Mouse (Mus musculus): ENCODE measurements around the gene Perp.

Perp gene
- long read RNA-seq, experiment 1, partial matches to known transcripts, result 1 of 3 reads
- long read RNA-seq, experiment 1, other reads (novel, unspliced or antisense), result 0 of 3 reads
- long read RNA-seq, experiment 2, transcript Perp-201 (3 exons, 1,952 nt), result major isoform, 9 of 9 reads
- long read RNA-seq, experiment 2, partial matches to known transcripts, result 0 of 9 reads
- long read RNA-seq, experiment 2, other reads (novel, unspliced or antisense), result 0 of 9 reads

DNA sequence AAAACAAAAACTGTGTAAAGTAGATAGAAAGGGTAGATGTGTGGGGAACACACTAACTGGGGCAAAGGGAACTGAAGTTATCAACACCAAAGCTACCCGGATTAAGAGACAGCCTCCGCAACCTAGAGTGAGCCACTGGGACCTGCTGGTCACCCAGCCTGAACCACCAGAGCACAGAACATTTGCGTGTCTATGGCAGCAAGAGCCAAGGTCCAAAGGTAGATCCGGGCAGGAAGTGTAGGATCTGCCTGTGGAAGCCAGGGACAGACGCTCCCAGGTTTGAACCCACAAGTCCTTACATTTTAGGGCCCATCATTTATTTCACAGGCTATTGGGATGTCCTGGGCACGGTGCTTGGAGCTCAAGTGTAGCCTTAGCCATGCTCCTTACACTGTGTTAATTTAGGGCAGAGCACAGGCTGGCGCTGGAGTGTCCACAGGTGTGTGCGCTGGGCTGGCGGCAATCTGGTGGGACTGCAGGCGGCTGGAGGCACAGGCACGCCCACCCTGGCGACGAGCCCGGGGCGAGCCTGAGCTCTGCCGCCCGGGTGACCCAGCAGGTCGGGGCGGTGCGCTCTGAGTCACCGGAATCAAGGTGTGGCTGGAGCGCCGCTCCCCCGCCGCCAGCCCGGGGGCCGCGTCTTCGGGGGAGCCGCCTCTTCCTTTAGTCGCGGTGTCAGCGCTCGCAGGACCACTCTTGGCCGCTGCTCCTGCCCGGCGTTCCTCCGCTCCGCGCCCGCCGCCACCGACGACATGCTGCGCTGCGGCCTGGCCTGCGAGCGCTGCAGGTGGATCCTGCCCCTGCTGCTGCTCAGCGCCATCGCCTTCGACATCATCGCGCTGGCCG lies at the start of gene Perp:
TSS of gene Perp (plus strand) at position 580 of the 846 bp plus-strand sequence.
- intact Hi-C loops (cut with DNase I), result loop anchor here (10.0 kb wide), 1 partner anchor 280 kb away; no protein-coding TSS in a partner anchor

DNA sequence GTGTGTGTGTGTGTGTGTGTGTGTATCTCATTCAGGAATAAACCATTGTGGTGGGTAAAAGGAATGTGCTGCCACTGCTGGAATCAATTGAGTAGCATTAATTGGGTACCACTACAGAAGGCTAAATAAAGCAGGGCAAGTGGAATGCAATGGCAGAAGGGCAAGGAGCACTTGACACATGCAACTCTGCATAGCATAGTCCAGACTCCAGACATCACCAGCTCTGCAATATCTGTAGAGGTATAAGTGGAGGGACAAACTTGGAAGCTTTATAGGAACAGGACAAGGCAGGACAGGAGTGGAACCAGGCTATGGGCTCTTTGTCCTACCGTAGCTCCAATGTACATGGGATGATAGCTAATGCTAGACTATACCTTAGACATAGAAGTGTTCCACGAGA lies 33.1 kb upstream of the Perp start:
- intact Hi-C loops (cut with DNase I), result no loop called here

DNA sequence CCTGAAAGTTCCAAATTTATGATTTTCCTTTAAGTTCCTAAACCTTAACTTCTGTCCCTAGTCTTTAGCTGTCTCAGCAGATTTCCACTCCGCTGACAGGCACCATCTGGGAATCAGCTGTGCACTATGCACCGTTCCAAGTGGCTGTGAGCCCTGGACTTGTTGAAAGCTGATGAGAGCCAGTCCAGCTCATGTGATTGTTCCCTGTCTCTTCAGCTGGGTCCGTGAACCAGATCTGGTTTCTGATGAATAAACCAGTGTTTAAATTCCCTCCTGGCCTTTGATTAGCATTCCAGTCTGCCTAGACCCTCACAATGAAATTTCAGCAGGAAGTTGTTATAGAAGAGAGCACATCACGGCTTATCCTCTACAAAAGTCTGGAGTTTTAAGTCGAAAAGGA lies 28.3 kb upstream of the Perp start:
- intact Hi-C loops (cut with DNase I), result no loop called here

DNA sequence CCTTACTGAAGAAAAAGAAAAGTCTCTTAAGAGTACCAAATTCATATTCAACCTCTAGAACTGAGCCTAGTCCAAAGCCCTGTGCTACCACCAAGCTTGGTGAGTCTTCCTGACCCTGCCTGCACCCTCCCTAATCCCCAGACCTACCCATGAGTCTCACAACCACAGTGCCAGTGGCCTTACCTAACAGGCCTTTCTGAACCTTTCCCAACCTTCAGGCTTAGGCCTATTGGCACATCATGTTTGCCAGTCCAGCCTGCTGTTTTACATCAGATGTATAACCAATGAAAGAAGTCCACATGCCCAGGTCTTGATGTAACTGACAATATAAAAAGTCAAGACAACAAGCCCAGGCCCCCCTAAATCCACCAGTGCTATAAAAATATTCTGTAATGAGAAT lies 19.7 kb upstream of the Perp start:
- intact Hi-C loops (cut with DNase I), result no loop called here

DNA sequence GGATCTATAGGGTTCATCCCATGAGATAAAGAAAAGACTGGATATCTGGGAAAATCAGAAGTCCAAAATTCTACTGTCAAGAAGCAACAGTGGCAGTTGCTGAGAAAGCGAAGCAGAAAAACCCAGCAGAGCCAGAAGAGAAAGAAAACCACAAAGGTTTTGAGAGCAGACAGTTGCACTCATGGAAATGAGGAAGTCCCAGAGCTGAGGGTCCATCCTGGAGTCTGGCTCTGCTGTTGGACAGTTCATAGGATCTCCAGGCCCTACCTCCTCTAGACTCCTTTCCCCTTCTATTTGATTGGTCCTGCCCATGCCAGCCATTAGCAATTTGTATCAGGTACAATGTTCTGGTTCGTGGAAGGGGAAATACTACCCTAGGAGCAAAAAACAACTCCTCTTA lies 18.7 kb upstream of the Perp start:
- intact Hi-C loops (cut with DNase I), result no loop called here

DNA sequence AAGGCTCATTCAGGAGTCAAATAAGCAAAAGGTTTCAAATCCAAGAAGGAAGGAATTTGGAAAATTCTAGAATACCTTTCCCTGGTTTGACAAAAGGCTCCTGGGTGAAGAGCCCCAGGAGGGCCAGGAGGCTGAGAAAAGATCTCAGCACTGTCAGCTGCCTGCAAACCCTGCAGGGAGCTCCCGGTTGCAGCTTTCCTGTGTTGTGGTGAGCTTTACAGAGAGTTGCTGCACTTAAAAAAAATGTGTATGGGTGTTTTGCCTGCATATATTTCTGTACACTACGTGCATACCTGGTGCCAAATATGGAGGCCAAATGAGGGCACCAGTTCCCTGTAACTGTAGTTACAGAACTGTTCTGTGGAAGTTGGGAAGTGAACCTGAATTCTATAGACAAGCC lies 16.9 kb upstream of the Perp start:
- intact Hi-C loops (cut with DNase I), result no loop called here

DNA sequence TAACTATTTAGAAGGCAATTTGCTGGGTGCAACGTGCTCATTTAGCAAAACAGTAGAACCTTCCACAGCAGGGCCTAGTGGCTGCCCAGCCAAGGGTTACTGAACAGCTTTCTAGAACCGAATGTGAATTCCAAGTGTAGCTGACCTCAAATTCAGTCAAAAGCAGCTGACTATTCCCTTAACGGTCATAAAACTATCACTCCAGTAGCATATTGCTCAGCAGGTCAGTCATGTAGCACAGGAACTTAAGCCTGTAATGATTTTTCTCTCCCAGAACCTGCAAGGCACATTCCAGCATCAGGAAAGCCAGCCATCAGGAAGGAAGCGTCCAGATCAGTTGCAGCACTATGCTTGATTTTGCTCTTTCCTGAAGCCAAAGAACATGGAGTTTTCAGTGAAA lies 14.5 kb upstream of the Perp start:
- intact Hi-C loops (cut with DNase I), result no loop called here

DNA sequence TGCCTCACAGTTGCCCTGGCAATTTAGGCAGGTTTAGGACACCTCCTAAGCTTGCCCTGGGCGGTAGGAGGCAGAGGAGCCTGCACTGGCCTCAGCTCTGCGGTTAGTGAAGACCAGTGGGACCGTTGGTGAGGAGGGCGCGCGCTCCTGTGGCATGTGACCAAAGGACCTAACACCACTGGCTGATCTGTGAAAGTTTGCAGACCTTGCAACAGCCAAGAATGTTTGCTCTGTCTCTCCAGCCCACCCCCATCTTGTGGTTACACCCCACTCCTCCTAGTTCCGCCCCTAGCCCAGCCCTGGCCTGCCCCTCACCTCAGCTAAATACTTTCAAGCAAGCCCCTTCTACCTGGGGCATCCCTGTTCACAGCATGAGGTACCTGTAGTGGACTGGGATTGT lies 13.0 kb upstream of the Perp start:
- intact Hi-C loops (cut with DNase I), result no loop called here

DNA sequence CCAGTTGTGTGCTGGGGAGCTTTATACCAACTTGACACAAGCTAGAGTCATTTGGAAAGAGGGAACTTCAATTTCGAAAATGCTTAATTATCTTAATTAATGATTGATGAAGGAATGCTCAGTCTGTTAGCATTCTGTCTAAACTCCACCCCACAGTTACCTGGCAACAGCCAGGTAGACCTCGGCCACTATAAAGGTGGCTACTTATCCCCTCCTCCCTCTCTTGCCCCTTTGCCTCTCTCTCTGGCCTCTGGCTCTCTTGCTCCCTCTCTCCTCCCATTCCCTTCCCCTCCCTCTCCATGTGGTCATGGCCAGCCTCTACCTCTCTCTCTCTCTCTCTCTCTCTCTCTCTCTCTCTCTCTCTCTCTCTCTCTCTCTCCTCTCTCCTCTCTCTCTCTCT lies 10.4 kb upstream of the Perp start:
- intact Hi-C loops (cut with DNase I), result no loop called here

DNA sequence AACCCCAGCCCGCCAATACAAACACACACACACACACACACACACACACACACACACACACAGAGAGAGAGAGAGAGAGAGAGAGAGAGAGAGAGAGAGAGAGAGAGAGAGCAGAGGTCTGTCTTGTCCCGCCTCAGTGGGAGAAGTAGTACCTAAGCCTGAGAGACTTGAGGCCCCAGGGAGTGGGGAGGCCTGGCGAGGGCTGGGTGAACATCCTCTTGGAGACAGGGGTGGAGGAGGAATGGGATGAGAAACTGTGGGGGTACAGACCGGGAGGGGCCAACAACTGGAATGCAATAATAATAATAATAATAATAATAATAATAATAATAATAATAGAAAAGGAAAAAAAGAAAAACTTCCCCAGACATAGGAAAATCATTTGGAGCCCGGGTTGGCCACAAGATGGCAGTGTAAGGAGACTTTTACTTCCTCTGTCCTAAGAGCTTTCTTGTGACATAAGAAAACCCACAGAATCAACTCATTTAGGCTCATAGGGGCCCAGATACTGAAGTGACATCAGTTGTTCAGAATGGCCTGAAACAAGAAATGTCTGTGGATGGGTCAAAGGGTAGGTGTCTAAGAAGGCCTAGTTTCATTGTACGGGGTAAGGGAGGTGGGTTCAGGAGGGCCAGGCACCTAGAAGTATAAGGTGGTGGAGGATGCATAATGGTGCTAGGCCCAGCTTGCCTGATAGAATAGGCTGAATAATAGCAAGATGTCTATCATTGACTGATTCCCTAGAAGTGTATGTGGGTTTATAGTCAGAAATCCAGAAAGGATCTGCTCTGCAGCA lies 8.9 kb upstream of the Perp start:
- intact Hi-C loops (cut with DNase I), result loop anchor here (2.0 kb wide), 1 partner anchor 69 kb away; no protein-coding TSS in a partner anchor

DNA sequence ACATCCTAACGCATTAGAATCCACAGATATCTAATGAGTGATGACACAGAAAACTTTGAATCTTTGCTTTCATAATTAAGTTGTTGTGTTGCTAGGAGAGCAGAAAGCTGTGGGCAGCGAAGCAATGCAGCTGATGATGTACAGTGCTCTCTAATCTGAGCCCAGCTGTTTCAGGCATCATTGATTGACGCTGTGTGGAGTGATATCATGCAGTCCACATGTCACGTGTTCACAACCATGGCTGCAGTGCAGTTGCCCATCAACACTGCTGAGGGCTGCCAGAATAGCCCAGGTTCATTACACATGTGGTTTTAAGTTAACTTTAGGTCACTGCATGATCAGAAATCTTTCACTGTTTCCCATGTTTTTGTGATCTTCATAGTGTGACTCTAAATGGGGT lies 5.3 kb upstream of the Perp start:
- intact Hi-C loops (cut with DNase I), result no loop called here

DNA sequence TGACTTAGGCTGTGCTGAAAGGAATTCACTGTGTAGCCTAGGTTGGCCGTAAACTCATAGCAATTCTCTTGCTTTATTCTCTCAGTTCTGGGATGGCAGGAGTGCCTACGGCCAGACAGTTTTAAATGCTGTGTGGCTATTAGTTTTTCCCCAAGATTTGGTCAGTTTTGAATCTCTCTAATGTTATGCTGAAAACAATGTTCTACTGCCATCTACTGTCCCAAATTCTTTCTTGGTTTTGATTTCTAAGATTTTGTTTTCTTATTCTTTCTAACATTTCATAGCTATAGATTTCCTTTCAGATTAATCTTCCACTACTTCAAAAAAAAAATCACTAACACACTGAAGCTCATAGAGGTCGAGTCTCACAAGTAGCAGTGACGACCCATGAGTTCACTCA lies 4.1 kb upstream of the Perp start:
- intact Hi-C loops (cut with DNase I), result loop anchor here (10.0 kb wide), 1 partner anchor 276 kb away; no protein-coding TSS in a partner anchor

DNA sequence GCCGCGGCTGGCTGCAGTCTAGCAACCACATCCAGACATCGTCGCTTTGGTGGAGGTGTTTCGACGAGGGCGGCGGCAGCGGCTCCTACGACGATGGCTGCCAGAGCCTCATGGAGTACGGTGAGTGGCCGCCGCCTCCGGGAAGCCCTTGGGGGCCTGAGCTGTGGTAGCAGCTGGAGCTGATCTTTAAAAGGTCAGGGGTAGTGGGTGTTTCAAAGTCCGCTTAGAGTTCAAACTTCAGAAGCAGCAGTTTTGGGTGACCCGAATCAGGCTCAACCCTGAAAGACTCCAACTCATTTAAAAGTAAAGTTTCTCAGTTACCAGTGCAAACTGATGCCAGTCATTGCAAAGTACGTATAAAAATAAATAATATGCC lies 455 bp downstream of the Perp start:
- intact Hi-C loops (cut with DNase I), result loop anchor here (10.0 kb wide), 1 partner anchor 280 kb away; no protein-coding TSS in a partner anchor

DNA sequence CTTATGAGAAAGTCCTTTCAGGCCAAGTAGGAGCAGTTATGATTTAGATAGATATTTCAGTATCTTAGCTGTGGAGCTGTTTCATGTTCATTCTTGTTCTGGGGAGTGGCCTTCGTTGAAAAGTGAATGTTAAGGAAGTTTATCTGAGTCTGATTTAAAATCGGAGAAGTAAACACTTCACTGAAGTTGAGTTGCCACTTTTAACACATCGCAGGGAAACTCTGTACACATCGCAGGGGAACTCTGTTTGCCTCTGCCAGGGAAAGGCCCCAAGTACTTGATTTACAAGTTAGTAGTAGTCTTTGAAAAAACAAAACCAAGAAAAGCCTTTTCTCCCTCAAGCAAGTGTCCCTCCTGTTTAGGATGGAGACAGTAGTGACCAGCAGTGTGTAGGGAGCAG lies 891 bp downstream of the Perp start:
- intact Hi-C loops (cut with DNase I), result loop anchor here (10.0 kb wide), 1 partner anchor 281 kb away; no protein-coding TSS in a partner anchor

DNA sequence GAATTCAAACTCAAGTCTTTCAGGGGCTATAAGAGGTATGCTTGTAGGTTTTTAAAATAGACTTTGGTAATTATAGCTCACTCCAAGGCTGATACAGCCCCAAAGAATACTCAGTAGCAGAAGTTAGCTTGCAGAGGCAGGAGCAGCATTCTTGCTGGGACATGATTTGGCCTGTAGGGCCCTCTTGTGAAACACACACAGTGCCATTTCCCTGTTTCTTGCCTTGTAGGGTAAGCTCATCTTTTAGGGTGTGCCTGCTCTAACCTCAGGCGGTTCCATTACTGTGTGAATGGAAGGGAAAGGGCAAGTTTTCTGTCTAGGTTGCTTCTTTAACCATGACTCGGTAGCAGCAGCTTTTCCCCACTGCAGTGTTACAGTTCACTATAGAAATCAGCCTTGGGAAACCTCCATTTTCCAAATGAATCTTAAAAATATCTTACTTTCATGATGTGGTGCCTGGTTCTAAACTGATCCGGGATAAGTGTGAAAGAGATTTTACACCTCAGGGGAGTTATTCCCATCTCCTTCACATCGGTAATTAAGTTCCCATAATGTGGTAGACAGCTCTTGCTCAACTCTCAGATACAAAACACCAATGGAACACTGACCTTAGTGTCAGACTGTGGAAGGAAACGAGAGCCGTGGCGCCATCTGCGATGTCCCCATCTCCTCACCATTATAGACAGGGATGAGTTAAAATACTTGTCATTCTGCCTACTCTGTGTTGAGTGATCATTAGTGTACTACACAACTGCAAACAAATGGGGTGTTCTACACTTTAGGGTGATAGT lies 1.8 kb downstream of the Perp start:
- intact Hi-C loops (cut with DNase I), result loop anchor here (10.0 kb wide), 1 partner anchor 282 kb away; no protein-coding TSS in a partner anchor

DNA sequence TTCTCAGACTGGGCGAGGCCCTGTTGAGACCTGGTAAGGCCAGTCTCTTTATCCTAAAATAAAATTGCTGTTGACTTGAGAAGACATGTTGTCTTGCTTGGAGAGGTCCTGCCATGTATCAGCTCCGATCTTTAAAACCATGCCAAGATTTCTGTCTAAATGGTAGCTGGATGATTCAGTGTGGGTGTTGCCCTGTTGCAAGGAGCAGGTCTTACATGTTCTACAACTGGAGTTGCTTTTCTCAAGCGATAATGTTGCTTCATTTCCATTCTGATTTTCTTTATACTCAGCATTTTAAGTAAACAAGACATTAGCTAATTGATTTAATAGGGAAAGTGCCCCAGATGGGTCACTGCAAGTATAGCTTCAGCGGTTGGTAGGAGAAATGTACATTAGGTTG lies 5.4 kb downstream of the Perp start:
- intact Hi-C loops (cut with DNase I), result no loop called here

DNA sequence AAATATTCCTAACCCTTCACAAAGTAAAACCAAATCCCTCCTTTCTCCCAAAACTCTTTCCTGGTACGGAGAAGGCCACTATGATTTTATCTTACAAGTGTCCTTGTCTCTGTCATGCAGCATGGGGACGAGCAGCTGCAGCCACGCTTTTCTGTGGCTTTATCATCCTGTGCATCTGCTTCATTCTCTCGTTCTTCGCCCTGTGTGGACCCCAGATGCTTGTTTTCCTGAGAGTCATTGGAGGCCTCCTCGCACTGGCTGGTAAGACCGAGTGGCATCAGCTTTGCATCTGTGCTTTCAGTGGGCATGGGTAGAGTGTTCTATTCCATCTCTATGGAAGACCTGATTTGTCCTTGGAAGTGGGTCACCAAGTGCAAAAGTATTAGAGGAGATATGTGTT lies 8.6 kb downstream of the Perp start:
- intact Hi-C loops (cut with DNase I), result no loop called here

DNA sequence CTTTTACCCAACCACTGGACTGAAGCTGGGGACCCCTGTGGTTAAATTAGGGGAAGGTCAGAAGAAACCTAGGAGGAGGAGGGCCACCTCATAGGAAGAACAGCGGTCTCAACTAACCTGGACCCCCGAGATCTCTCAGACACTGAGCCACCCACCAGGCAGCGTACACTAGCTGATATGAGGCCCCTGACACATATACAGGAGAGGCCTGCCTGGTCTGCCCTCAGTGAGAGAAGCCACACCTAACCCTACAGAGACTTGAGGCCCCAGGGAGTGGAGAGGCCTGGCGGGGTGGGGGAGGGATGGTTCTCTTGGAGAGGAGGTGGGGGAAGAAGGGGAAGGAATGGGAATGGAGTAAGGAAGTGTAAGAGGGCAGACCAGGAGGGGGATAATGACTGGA lies 12.4 kb downstream of the Perp start:
- intact Hi-C loops (cut with DNase I), result no loop called here

DNA sequence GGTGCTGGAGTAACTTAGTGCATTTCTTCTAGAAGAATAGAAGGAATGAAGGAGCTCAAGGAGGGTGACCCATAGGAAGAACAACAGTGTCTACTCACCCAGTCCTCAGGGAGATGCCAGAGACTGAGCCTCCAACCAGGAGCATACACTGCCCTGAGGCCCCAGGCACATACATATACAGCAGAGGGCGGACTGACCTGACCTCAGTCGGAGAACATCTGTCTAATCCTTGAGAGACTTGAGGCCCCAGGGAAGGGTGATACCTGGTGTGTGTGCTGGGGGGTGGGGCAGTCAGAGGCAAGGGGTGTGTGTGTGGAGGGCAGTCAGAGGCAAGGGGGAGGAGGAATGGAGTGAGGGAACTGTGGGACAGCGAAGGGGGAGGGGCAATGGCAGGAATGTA lies 14.8 kb downstream of the Perp start:
- intact Hi-C loops (cut with DNase I), result no loop called here

DNA sequence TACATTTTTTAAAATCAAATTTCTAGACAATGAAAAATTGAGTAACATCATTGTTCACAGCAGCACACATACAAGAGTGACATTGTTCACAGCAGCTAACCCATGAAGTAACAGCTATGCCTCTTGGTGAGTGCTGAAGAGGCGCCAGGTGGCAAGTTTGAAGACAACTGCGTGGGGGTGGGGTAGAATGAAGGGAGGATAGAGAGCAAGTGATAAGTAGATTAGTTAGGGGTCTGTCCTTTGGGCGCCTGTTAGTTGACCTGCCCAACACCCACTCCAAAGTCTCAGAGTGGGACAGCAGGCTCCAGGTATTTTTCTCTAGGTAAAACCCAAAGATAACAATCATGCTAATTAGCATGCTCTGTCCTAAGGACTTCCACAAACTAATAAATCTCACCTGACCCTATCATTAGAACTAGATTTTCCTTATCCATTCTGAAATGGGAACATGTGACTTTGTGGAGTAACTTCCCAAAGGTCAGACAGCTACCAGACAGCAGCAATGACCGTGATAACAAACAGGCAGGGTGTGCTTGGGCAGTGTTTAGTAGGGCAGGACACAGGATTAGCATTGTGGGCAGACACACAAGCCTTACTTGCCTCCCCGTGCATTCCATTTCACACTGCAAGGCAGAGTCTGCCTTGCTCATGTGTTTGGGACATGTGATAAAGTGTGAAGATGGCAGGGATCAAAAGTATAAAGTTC lies 15.5 kb downstream of the Perp start:
- intact Hi-C loops (cut with DNase I), result no loop called here
